Mouse (Mus musculus) megakaryocyte, embryonic 14.5 days (primary cell): Measurements from ENCODE around the gene Mef2a.

Experiments used
- FLI1 ChIP-seq: IDR thresholded peaks from 2 replicates; pipeline ENCODE4 v1.6.1; 2012; ENCODE audit warnings: low read length, inconsistent platforms, mixed read lengths
- GATA1 ChIP-seq: IDR thresholded peaks from 3 replicates; pipeline ENCODE4 v1.6.1; 2012; ENCODE audit warnings: mixed read lengths, low read length, inconsistent platforms, borderline replicate concordance

- TF ChIP-seq GATA1, result no peak
- no peak for TF ChIP-seq FLI1
These were observed 162.4 kb downstream of the Mef2a start for GRCm38 (mm10) chr7:67210004-67210833.
